Comparison of ENCODE assay signal across 8 mouse cellular contexts in genomic region chr15:84714730-84715129, GRCm38 (mm10). TPM values are rescaled to one million over a fixed set of nuclear protein-coding genes. Genes with fewer than 3 reads are reported as not detected.
DNase-seq lines count a peak whose midpoint lies in the region; ATAC-seq lines count a peak whose summit lies in the region.

No protein-coding gene starts in this region.

- H3K9me3 ChIP-seq in embryonic facial prominence, embryonic 13.5 days = no peaks in the 10 kb centered on the region
- no peaks in the 10 kb centered on the region for H3K9me3 ChIP-seq in heart, embryonic 13.5 days
- no peaks in the 10 kb centered on the region for H3K9me3 ChIP-seq in kidney, embryonic 16.5 days (ENCODE audit: low read length)

- no peaks in the 10 kb centered on the region for H3K36me3 ChIP-seq in embryonic facial prominence, embryonic 13.5 days
- no peaks in the 10 kb centered on the region for H3K36me3 ChIP-seq in heart, embryonic 13.5 days
- H3K36me3 ChIP-seq in kidney, embryonic 16.5 days (ENCODE audit: insufficient read depth, low read length) = no peaks in the 10 kb centered on the region

- H3K4me2 ChIP-seq in embryonic facial prominence, embryonic 13.5 days = peak overlapping the region; percentile 59
- H3K4me2 ChIP-seq in heart, embryonic 13.5 days = peak overlapping the region; percentile 66
- peak overlapping the region; percentile 48 for H3K4me2 ChIP-seq in kidney, embryonic 16.5 days (replicated peaks; ENCODE audit: low read depth, low read length)

- peak; percentile 54; the same call in 1 of the 2 replicates for ATAC-seq in embryonic facial prominence, embryonic 13.5 days (ENCODE audit: insufficient number of reproducible peaks, insufficient read depth, low FRiP score, low TSS enrichment, low read depth)
- peak; percentile 27; the same call in 1 of the 2 replicates for ATAC-seq in heart, embryonic 13.5 days (ENCODE audit: extremely low read depth, insufficient number of reproducible peaks, low FRiP score, low TSS enrichment)
- ATAC-seq in kidney, embryonic 16.5 days (ENCODE audit: low FRiP score, low TSS enrichment) = peak; percentile 87

- H3K9ac ChIP-seq in embryonic facial prominence, embryonic 13.5 days = peak overlapping the region; percentile 57
- peak overlapping the region; percentile 74 for H3K9ac ChIP-seq in heart, embryonic 13.5 days
- H3K9ac ChIP-seq in kidney, embryonic 16.5 days (replicated peaks; ENCODE audit: low read length) = peak overlapping the region; percentile 56

- H3K4me3 ChIP-seq in embryonic facial prominence, embryonic 13.5 days = peak overlapping the region; percentile 26
- peak overlapping the region; percentile 45 for H3K4me3 ChIP-seq in heart, embryonic 13.5 days
- peak overlapping the region; percentile 22 for H3K4me3 ChIP-seq in kidney, embryonic 16.5 days (ENCODE audit: low read length)

- DNase-seq in thymus, postnatal 25 days = peak; percentile 15
- DNase-seq in thymus, postnatal 36 days = no peak
- peak; percentile 87 for DNase-seq in lung, postnatal 14 days
- peak; percentile 47 for DNase-seq in right cerebral cortex, postnatal 14 days
- DNase-seq in frontal cortex, postnatal 14 days (ENCODE audit: low spot score in 2 of 2) = no peak

- peaks cover 17% of the 10 kb centered on the region for H3K4me1 ChIP-seq in embryonic facial prominence, embryonic 13.5 days
- peaks cover 40% of the 10 kb centered on the region for H3K4me1 ChIP-seq in heart, embryonic 13.5 days
- H3K4me1 ChIP-seq in kidney, embryonic 16.5 days (ENCODE audit: insufficient read depth, low read length) = peaks cover 27% of the 10 kb centered on the region

- under 1% methylated on average over 17 of the region's 17 CpGs for WGBS in embryonic facial prominence, embryonic 13.5 days
- WGBS in heart, embryonic 13.5 days = 1% methylated on average over 17 of the region's 17 CpGs
- WGBS in kidney, embryonic 16.5 days = under 1% methylated on average over 17 of the region's 17 CpGs

- peak overlapping the region; percentile 81 for H3K27ac ChIP-seq in embryonic facial prominence, embryonic 13.5 days
- peak overlapping the region; percentile 86 for H3K27ac ChIP-seq in heart, embryonic 13.5 days (replicated peaks)
- H3K27ac ChIP-seq in kidney, embryonic 16.5 days (ENCODE audit: low read length) = peak overlapping the region; percentile 90

- peaks cover 12% of the 10 kb centered on the region; the same call in 1 of the 2 replicates for H3K27me3 ChIP-seq in embryonic facial prominence, embryonic 13.5 days
- H3K27me3 ChIP-seq in heart, embryonic 13.5 days (replicated peaks) = peaks cover 7% of the 10 kb centered on the region; the same call in 1 of the 2 replicates
- no peaks in the 10 kb centered on the region for H3K27me3 ChIP-seq in kidney, embryonic 16.5 days (ENCODE audit: insufficient read depth, low read length)

RNA-seq across cellular contexts. Expression of gene Arhgap8, which starts 5.1 kb away (rescaled TPM):
- 3.9 and 6.0 TPM in 2 replicates for polyA plus RNA-seq in embryonic facial prominence, embryonic 13.5 days (2015; fragmentation: Nextera tagmentation; extraction: Ambion mirVana)
- 4.1 and 5.5 TPM in 2 replicates for polyA plus RNA-seq in heart, embryonic 13.5 days (2015; fragmentation: Nextera tagmentation; extraction: Ambion mirVana)
- polyA plus RNA-seq in kidney, embryonic 16.5 days (2015; fragmentation: Nextera tagmentation; extraction: Ambion mirVana) = 12.3 and 13.8 TPM in 2 replicates

RNA-seq across cellular contexts. Expression of gene Prr5, which starts 45.3 kb away (rescaled TPM):
- 18.8 and 20.7 TPM in 2 replicates for polyA plus RNA-seq in embryonic facial prominence, embryonic 13.5 days (2015; fragmentation: Nextera tagmentation; extraction: Ambion mirVana)
- 20.7 and 21.1 TPM in 2 replicates for polyA plus RNA-seq in heart, embryonic 13.5 days (2015; fragmentation: Nextera tagmentation; extraction: Ambion mirVana)
- 43.4 and 44.1 TPM in 2 replicates for polyA plus RNA-seq in kidney, embryonic 16.5 days (2015; fragmentation: Nextera tagmentation; extraction: Ambion mirVana)

Comparison
In these comparisons a context has a peak if more than half of its experiments do, and no peak if none do; other contexts are left out.
1. DNase-seq: peak in thymus, postnatal 25 days (single experiment), lung, postnatal 14 days (single experiment) and right cerebral cortex, postnatal 14 days (single experiment); none in thymus, postnatal 36 days (0 of 2) and frontal cortex, postnatal 14 days (0 of 2).
2. ATAC-seq: peak in every context shown above with its lines; median percentile 87 in kidney, embryonic 16.5 days; 54 in embryonic facial prominence, embryonic 13.5 days; 27 in heart, embryonic 13.5 days.
3. Peak in every context shown above with its lines, with median percentiles within 50 percentile points of each other: H3K27ac ChIP-seq, H3K4me2 ChIP-seq, H3K4me3 ChIP-seq and H3K9ac ChIP-seq.